Mouse (Mus musculus): ENCODE measurements around the gene Prr15l. TPM values are rescaled to one million over a fixed set of nuclear protein-coding genes. Genes with fewer than 3 reads are reported as not detected.

Prr15l gene
- polyA plus RNA-seq, 1 experiment from 2014 or later, result 55.8 TPM

DNA sequence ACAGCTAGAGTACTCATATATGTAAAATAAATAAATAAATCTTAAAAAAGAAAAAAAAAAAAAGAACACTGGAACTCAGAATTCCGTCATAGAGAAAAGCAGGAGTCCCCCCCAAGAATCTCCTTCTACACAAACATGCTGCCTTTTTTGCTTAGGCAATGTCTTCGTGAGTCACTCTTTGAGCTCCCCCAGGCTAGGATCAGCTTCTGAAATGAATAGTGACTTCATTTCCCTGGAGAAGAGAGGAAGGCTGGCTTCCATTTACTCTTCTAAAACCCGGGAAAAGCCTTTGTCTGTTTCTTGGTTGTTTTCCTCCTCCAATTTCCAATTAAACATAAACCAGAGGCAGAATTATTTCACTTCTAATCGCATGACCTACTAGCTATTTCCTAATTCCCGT, 45.0 kb downstream of the Prr15l start:
- Histone ChIP-seq H3K4me1 (ENCODE audit: insufficient read depth, low read length) (peaks cover 49% of the 10 kb centered on the region), H3K36me3 (ENCODE audit: insufficient read depth, low read length) (no peaks in the 10 kb centered on the region; the same call in 1 of the 2 replicates), H3K4me2 (replicated peaks; ENCODE audit: low read depth, low read length) (no peak overlapping the region), H3K27me3 (ENCODE audit: insufficient read depth, low read length) (no peaks in the 10 kb centered on the region), H3K9ac (replicated peaks; ENCODE audit: low read length) (no peak overlapping the region), H3K4me3 (ENCODE audit: low read length) (no peak overlapping the region), H3K27ac (ENCODE audit: low read length) (no peak overlapping the region), H3K9me3 (ENCODE audit: low read length) (no peaks in the 10 kb centered on the region)
- no peak for ATAC-seq (ENCODE audit: low FRiP score, low TSS enrichment)
- 89% methylated on average over 5 of the region's 5 CpGs for WGBS

DNA sequence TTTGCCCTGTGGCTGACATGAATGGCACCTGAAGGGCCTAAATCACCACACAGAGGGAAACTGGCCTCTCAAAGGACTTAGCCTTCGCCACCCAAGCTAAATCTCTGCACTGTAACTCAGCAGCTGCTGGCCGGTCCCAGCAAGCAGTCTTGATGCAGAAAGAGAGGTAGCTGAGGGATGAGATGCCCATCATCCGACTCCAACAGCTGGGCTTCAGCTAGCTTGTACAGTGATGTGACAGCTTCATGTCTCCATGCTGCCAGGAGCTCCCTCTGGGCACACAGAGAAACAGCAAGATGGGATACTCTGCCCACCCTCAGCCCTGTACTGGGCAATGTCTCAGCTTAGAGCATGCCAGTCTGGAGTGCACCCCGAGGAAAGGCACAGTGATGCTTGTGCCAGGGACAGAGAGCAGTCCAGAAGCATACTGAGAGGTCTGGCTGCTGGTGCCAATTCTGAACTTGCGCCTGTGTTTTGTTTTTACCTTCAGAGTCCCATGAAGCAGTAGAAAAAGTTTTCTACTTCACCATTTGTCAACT, 45.6 kb downstream of the Prr15l start:
- no peak overlapping the region for H3K9ac ChIP-seq (replicated peaks; ENCODE audit: low read length)
- H3K4me1 ChIP-seq (ENCODE audit: insufficient read depth, low read length), result peaks cover 46% of the 10 kb centered on the region
- no peak overlapping the region for H3K27ac ChIP-seq (ENCODE audit: low read length)
- H3K36me3 ChIP-seq (ENCODE audit: insufficient read depth, low read length), result no peaks in the 10 kb centered on the region; the same call in 1 of the 2 replicates
- no peaks in the 10 kb centered on the region for H3K9me3 ChIP-seq (ENCODE audit: low read length)
- H3K27me3 ChIP-seq (ENCODE audit: insufficient read depth, low read length), result no peaks in the 10 kb centered on the region
- H3K4me2 ChIP-seq (replicated peaks; ENCODE audit: low read depth, low read length), result no peak overlapping the region
- no peak for ATAC-seq (ENCODE audit: low FRiP score, low TSS enrichment)
- H3K4me3 ChIP-seq (ENCODE audit: low read length), result no peak overlapping the region
- 88% methylated on average over 5 of the region's 5 CpGs for WGBS

- 74% methylated on average over 5 of the region's 5 CpGs for WGBS
- Histone ChIP-seq H3K4me2 (replicated peaks; ENCODE audit: low read depth, low read length) (no peak overlapping the region), H3K9ac (replicated peaks; ENCODE audit: low read length) (no peak overlapping the region), H3K27me3 (ENCODE audit: insufficient read depth, low read length) (no peaks in the 10 kb centered on the region), H3K36me3 (ENCODE audit: insufficient read depth, low read length) (no peaks in the 10 kb centered on the region; the same call in 1 of the 2 replicates), H3K4me1 (ENCODE audit: insufficient read depth, low read length) (peaks cover 37% of the 10 kb centered on the region), H3K27ac (ENCODE audit: low read length) (no peak overlapping the region), H3K4me3 (ENCODE audit: low read length) (no peak overlapping the region), H3K9me3 (ENCODE audit: low read length) (no peaks in the 10 kb centered on the region)
- ATAC-seq (ENCODE audit: low FRiP score, low TSS enrichment), result no peak
These were observed 46.9 kb downstream of the Prr15l start for GRCm38 (mm10) chr11:96974813-96975212.

DNA sequence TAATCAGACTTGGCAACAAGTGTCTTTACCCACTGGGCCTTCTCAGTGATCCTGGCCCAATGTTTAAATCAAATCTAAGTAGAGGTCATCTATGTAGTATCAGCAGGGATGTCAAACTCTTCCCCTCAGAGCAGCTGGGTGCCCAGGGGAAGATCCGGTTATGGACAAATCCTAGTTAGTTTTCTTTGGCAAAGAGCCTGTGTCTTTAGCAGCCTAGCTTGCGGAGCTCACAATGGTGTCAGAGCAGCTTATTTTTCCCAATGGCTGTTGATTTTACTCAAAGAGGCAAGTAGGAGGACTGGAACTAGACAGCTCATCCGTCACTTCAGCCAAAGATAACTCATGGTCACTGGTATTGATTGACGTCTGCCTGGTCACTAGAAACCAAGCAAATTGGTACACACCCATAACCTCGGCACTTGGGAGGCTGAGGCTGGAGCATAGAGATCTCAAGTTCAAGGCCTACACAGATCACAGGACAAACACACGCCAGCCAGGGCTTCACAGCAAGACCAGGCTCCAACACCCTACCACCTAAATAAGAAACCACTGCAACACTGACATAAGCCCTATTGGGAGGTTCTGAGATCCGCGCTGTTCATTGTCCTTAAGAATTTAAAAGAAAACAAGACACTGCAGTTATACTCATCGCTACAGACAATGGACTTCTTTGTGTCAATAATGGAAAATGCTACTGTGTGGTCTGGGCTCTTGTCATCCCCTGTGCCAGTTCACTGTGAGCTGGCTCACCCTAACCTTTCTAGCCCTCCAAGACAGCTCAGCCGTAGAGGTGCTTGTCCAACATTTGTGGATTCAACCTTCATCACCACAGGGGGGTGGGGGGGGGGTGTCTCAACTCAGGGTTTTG, 47.8 kb downstream of the Prr15l start:
- ATAC-seq (ENCODE audit: low FRiP score, low TSS enrichment), result no peak
- Histone ChIP-seq H3K9ac (replicated peaks; ENCODE audit: low read length) (peak overlapping the region; percentile 99), H3K4me2 (replicated peaks; ENCODE audit: low read depth, low read length) (peak overlapping the region; percentile 91), H3K4me3 (ENCODE audit: low read length) (peak overlapping the region; percentile 92), H3K36me3 (ENCODE audit: insufficient read depth, low read length) (no peaks in the 10 kb centered on the region; the same call in 1 of the 2 replicates), H3K4me1 (ENCODE audit: insufficient read depth, low read length) (peaks cover 32% of the 10 kb centered on the region), H3K9me3 (ENCODE audit: low read length) (no peaks in the 10 kb centered on the region), H3K27me3 (ENCODE audit: insufficient read depth, low read length) (no peaks in the 10 kb centered on the region), H3K27ac (ENCODE audit: low read length) (peak overlapping the region; percentile 97)
- WGBS, result 71% methylated on average over 10 of the region's 10 CpGs

GRCm38 (mm10) chr11:96976379-96976687, 48.4 kb downstream of the Prr15l start:
- Histone ChIP-seq H3K27me3 (ENCODE audit: insufficient read depth, low read length) (no peaks in the 10 kb centered on the region), H3K4me2 (replicated peaks; ENCODE audit: low read depth, low read length) (peak overlapping the region; percentile 91), H3K4me1 (ENCODE audit: insufficient read depth, low read length) (peaks cover 32% of the 10 kb centered on the region), H3K36me3 (ENCODE audit: insufficient read depth, low read length) (no peaks in the 10 kb centered on the region), H3K9me3 (ENCODE audit: low read length) (no peaks in the 10 kb centered on the region), H3K9ac (replicated peaks; ENCODE audit: low read length) (peak overlapping the region; percentile 99), H3K27ac (ENCODE audit: low read length) (peak overlapping the region; percentile 97), H3K4me3 (ENCODE audit: low read length) (peak overlapping the region; percentile 92)
- WGBS, result 49% methylated on average over 3 of the region's 3 CpGs
- no peak for ATAC-seq (ENCODE audit: low FRiP score, low TSS enrichment)

DNA sequence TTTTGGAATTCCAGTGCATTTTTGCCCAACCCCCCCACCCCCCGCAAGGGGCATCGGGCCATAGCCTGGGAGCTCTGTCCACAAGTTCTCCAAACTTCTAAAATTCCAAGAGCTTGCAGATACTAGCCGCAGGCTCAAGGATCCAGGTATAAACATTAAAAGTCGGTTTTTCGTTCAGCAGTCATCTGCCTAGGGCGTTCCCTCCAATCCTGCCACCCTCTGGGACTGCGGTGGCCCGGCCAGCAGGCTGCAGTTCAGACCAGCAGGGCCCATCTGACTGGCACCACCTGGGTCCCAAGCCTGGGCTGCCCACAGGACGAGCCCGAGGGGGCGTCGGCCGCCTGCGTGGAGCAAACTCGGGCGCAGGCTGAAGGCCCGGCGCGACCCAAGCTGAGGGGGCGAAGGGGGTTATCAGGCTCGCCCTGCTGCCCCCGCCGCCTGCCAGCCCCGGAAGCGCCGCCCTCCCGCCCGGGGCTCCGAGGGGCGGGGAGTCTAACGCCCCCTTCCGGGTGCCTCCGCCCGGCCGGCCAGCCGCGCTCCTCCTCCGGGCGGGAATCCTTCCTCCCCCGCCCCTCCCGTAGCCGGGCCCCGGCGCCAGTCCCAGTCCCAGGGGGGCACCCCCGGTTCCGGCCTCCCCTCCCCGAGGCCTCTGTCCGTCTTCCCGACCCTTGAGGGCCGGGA, 49.1 kb downstream of the Prr15l start:
- no peaks in the 10 kb centered on the region for H3K27me3 ChIP-seq (ENCODE audit: insufficient read depth, low read length)
- H3K4me2 ChIP-seq (replicated peaks; ENCODE audit: low read depth, low read length), result peak overlapping the region; percentile 91
- H3K36me3 ChIP-seq (ENCODE audit: insufficient read depth, low read length), result no peaks in the 10 kb centered on the region
- H3K9ac ChIP-seq (replicated peaks; ENCODE audit: low read length), result peak overlapping the region; percentile 99
- peak; percentile 72 for ATAC-seq (ENCODE audit: low FRiP score, low TSS enrichment)
- peak overlapping the region; percentile 97 for H3K27ac ChIP-seq (ENCODE audit: low read length)
- WGBS, result under 1% methylated on average over 33 of the region's 50 CpGs
- H3K9me3 ChIP-seq (ENCODE audit: low read length), result no peaks in the 10 kb centered on the region
- peak overlapping the region; percentile 92 for H3K4me3 ChIP-seq (ENCODE audit: low read length)
- H3K4me1 ChIP-seq (ENCODE audit: insufficient read depth, low read length), result peaks cover 28% of the 10 kb centered on the region

DNA sequence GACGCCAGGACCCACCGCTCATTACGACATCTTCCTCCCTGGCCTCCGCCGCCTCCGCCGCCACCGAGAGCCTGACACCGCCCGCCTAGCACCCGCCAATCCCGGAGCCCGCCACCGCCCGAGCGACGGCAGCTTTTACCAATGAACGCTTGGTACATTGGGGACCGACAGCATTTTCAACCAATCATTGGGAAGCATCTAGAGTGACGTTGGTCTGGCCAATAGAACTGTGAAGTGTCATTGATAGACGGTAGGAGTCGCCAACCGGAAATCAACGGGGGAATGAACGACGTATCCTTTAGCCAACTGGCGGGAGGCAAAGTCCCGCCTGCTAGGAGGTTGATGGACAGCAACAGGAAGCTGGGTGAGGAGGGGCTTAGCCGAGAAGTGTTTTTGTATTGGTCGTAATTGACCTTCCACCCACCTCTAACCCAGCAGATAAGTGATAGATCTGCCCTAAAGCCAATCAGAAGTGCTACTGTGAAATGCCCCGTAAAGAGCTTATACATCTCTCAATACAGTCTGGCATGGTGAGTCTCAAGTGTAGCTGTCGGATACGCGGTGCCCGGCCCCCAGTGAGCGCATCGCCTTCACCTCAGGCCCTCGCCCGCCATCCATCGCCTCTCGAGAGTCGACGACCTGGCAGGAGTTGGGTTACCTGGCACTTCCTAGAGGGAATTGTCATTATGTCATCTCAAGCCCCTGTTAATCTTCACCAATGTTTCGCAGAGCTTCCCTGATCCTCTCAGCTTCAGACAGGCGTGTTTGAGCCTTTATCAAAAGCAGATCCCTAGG, 49.9 kb downstream of the Prr15l start:
- H3K9ac ChIP-seq (replicated peaks; ENCODE audit: low read length), result peak overlapping the region; percentile 99
- no peaks in the 10 kb centered on the region for H3K36me3 ChIP-seq (ENCODE audit: insufficient read depth, low read length)
- peak overlapping the region; percentile 91 for H3K4me2 ChIP-seq (replicated peaks; ENCODE audit: low read depth, low read length)
- H3K9me3 ChIP-seq (ENCODE audit: low read length), result no peaks in the 10 kb centered on the region
- ATAC-seq (ENCODE audit: low FRiP score, low TSS enrichment), result peak; percentile 98
- peak overlapping the region; percentile 97 for H3K27ac ChIP-seq (ENCODE audit: low read length)
- peaks cover 31% of the 10 kb centered on the region for H3K4me1 ChIP-seq (ENCODE audit: insufficient read depth, low read length)
- WGBS, result under 1% methylated on average over 45 of the region's 45 CpGs
- H3K4me3 ChIP-seq (ENCODE audit: low read length), result peak overlapping the region; percentile 92
- no peaks in the 10 kb centered on the region for H3K27me3 ChIP-seq (ENCODE audit: insufficient read depth, low read length)

- H3K9ac ChIP-seq (replicated peaks; ENCODE audit: low read length), result peak overlapping the region; percentile 74
- WGBS, result 23% methylated on average over 17 of the region's 17 CpGs
- peaks cover 26% of the 10 kb centered on the region for H3K4me1 ChIP-seq (ENCODE audit: insufficient read depth, low read length)
- no peaks in the 10 kb centered on the region for H3K36me3 ChIP-seq (ENCODE audit: insufficient read depth, low read length)
- peak overlapping the region; percentile 77 for H3K4me2 ChIP-seq (replicated peaks; ENCODE audit: low read depth, low read length)
- no peak for ATAC-seq (ENCODE audit: low FRiP score, low TSS enrichment)
- peak overlapping the region; percentile 87 for H3K27ac ChIP-seq (ENCODE audit: low read length)
- peak overlapping the region; percentile 55 for H3K4me3 ChIP-seq (ENCODE audit: low read length)
- no peaks in the 10 kb centered on the region for H3K27me3 ChIP-seq (ENCODE audit: insufficient read depth, low read length)
- H3K9me3 ChIP-seq (ENCODE audit: low read length), result no peaks in the 10 kb centered on the region
These were observed 50.7 kb downstream of the Prr15l start for GRCm38 (mm10) chr11:96978401-96979246.

DNA sequence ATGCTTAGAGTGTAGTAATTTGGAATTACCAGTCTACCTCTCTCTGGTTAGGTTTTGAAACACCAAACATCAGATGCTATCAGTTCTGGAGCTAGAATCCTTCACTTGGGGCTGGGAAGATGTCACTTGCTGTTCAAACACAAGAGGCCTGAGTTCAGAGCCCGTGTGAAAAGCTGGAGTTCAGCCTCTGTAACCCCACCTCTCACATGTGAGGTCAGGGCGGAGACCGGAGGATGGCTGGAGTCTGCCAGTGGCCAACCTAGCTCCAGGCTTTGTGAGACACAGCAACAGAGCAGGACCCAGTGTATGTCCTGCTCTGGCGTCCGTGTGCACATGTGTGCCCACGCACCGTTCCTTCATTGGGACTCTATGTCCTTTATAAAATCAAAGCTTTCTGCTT, 51.4 kb downstream of the Prr15l start:
- ATAC-seq (ENCODE audit: low FRiP score, low TSS enrichment), result no peak
- Histone ChIP-seq H3K9me3 (ENCODE audit: low read length) (no peaks in the 10 kb centered on the region), H3K4me3 (ENCODE audit: low read length) (no peak overlapping the region), H3K9ac (replicated peaks; ENCODE audit: low read length) (no peak overlapping the region), H3K4me2 (replicated peaks; ENCODE audit: low read depth, low read length) (no peak overlapping the region), H3K27ac (ENCODE audit: low read length) (no peak overlapping the region), H3K27me3 (ENCODE audit: insufficient read depth, low read length) (no peaks in the 10 kb centered on the region), H3K36me3 (ENCODE audit: insufficient read depth, low read length) (no peaks in the 10 kb centered on the region), H3K4me1 (ENCODE audit: insufficient read depth, low read length) (peaks cover 26% of the 10 kb centered on the region)
- WGBS, result 82% methylated on average over 7 of the region's 7 CpGs

Data from kidney, embryonic 16.5 days (tissue).